Mouse (Mus musculus) forebrain, postnatal 0 days (tissue): ENCODE data around the gene Hnrnpa3. TPM values are rescaled to one million over a fixed set of nuclear protein-coding genes. Genes with fewer than 3 reads are reported as not detected.
"Not testable (repeated sequence)": the region's sequence is repeated elsewhere in the genome, so short reads cannot be mapped to it uniquely, and the experiment has no call there.

Source experiments
- ATAC-seq: fragments of 200-750 bp; cut with Nextera tagmentation; 2 replicates; pipeline ENCODE4 v1.8.0; 2017; ENCODE audit warnings: mild to moderate bottlenecking, moderate library complexity
- DNase-seq: peaks from one replicate; pipeline ENCODE4 v3.0.0-alpha.2; 2015
- H3K27ac ChIP-seq: fragments of 300-500 bp; sonication (generic); 2 replicates; pipeline ENCODE4 v1.5.1; 2014; ENCODE audit warnings: low read depth, mild to moderate bottlenecking, antibody characterized with exemption, low read length, moderate library complexity, mixed read lengths
- H3K27me3 ChIP-seq: fragments of 300-500 bp; sonication (generic); 2 replicates; pipeline ENCODE4 v1.6.1; 2014; ENCODE audit warnings: mild to moderate bottlenecking, low read length, mixed read lengths; ENCODE audit not compliant: insufficient read depth
- H3K36me3 ChIP-seq: fragments of 300-500 bp; sonication (generic); 2 replicates; pipeline ENCODE4 v1.6.1; 2014; ENCODE audit warnings: mild to moderate bottlenecking, moderate library complexity; ENCODE audit not compliant: insufficient read depth
- H3K4me1 ChIP-seq: fragments of 300-500 bp; sonication (generic); 2 replicates; pipeline ENCODE4 v1.6.1; 2014; ENCODE audit warnings: antibody characterized with exemption; ENCODE audit not compliant: insufficient read depth
- H3K4me2 ChIP-seq: fragments of 300-500 bp; sonication (generic); 2 replicates; pipeline ENCODE4 v1.6.1; 2014; ENCODE audit warnings: low read depth, mild to moderate bottlenecking, moderate library complexity
- H3K4me3 ChIP-seq: fragments of 300-500 bp; sonication (generic); 2 replicates; pipeline ENCODE4 v1.5.1; 2014; ENCODE audit warnings: low read depth, low read length, mixed read lengths
- H3K9ac ChIP-seq: fragments of 300-500 bp; sonication (generic); 2 replicates; pipeline ENCODE4 v1.6.1; 2014; ENCODE audit warnings: mild to moderate bottlenecking
- H3K9me3 ChIP-seq: fragments of 300-500 bp; sonication (generic); 2 replicates; pipeline ENCODE4 v1.6.1; 2016; ENCODE audit warnings: low read length
- CTCF ChIP-seq: sonication (generic); IDR thresholded peaks from 2 replicates; pipeline ENCODE4 v1.5.1; 2016; ENCODE audit warnings: antibody characterized with exemption, control low read depth, low read depth
- WGBS: fragments of 180-500 bp; shearing (Covaris S2); extraction: QIAGEN DNeasy Blood & Tissue Kit; methylation state at CpG from one replicate; pipeline ENCODE4 v1.1.7; 2014; 5-methylcytosine and 5-hydroxymethylcytosine counted together
- polyA plus RNA-seq: library from polyadenylated mRNA; unstranded; fragments of >200 nt; fragmentation: Nextera tagmentation; extraction: Ambion mirVana; gene quantifications from 2 replicates; pipeline ENCODE4 v1.2.1, GENCODE M21; 2015
- total RNA-seq: library from RNA; depleted of rRNA; stranded (reverse); fragments of >200 nt; gene quantifications from 2 replicates; pipeline ENCODE4 v1.2.3, GENCODE M21; 2014

Gene Hnrnpa3
- total and polyA plus RNA-seq, 2 experiments from 2014 or later = 107 to 132 TPM

GRCm38 (mm10) chr2:75637361-75637760 lies 21.7 kb upstream of the Hnrnpa3 start:
- no peak overlapping the region for H3K27ac ChIP-seq
- ATAC-seq (no peak), DNase-seq (no peak)
- H3K9ac ChIP-seq = no peak overlapping the region
- TF ChIP-seq CTCF = no peak
- no peak overlapping the region for H3K4me2 ChIP-seq
- no peaks in the 10 kb centered on the region for H3K36me3 ChIP-seq
- H3K27me3 ChIP-seq = no peaks in the 10 kb centered on the region
- no peaks in the 10 kb centered on the region for H3K4me1 ChIP-seq
- no peak overlapping the region for H3K4me3 ChIP-seq
- H3K9me3 ChIP-seq = no peaks in the 10 kb centered on the region

GRCm38 (mm10) chr2:75637822-75638221 lies 21.2 kb upstream of the Hnrnpa3 start:
- H3K9me3 ChIP-seq, DNase-seq, H3K27ac ChIP-seq, H3K27me3 ChIP-seq, H3K9ac ChIP-seq, ATAC-seq, H3K36me3 ChIP-seq, H3K4me1 ChIP-seq, H3K4me2 ChIP-seq, H3K4me3 ChIP-seq: not testable (repeated sequence)
- 88% methylated on average over 6 of the region's 6 CpGs for WGBS

GRCm38 (mm10) chr2:75639535-75639934 lies 19.5 kb upstream of the Hnrnpa3 start:
- H3K9me3 ChIP-seq, ATAC-seq, H3K36me3 ChIP-seq, H3K9ac ChIP-seq, H3K27ac ChIP-seq, H3K4me3 ChIP-seq, H3K27me3 ChIP-seq, H3K4me1 ChIP-seq, H3K4me2 ChIP-seq, DNase-seq: not testable (repeated sequence)
- 64% methylated on average over 10 of the region's 12 CpGs for WGBS

- not testable (repeated sequence) for H3K4me3 ChIP-seq, H3K36me3 ChIP-seq, H3K4me1 ChIP-seq, ATAC-seq, H3K4me2 ChIP-seq, H3K9me3 ChIP-seq, H3K9ac ChIP-seq, H3K27ac ChIP-seq, DNase-seq, H3K27me3 ChIP-seq
- 87% methylated on average over 3 of the region's 4 CpGs for WGBS
Observed at GRCm38 (mm10) chr2:75642312-75642711, 16.7 kb upstream of the Hnrnpa3 start.

GRCm38 (mm10) chr2:75642795-75643550 lies 16.1 kb upstream of the Hnrnpa3 start:
- Histone ChIP-seq H3K27me3 (no peaks in the 10 kb centered on the region), H3K36me3 (no peaks in the 10 kb centered on the region), H3K9me3 (no peaks in the 10 kb centered on the region), H3K4me1 (no peaks in the 10 kb centered on the region), H3K4me2 (no peak overlapping the region), H3K9ac (no peak overlapping the region), H3K4me3 (no peak overlapping the region), H3K27ac (no peak overlapping the region)
- ATAC-seq (no peak), DNase-seq (no peak)
- no peak for TF ChIP-seq CTCF
- WGBS = 86% methylated on average over 8 of the region's 8 CpGs

- no peak for ATAC-seq
- WGBS = 93% methylated on average over 6 of the region's 6 CpGs
Observed at GRCm38 (mm10) chr2:75643950-75644349, 15.1 kb upstream of the Hnrnpa3 start.

GRCm38 (mm10) chr2:75645251-75645650 lies 13.8 kb upstream of the Hnrnpa3 start:
- H3K4me1 ChIP-seq = no peaks in the 10 kb centered on the region
- no peak overlapping the region for H3K4me3 ChIP-seq
- no peak overlapping the region for H3K4me2 ChIP-seq
- no peak overlapping the region for H3K9ac ChIP-seq
- WGBS = 95% methylated on average over 12 of the region's 12 CpGs
- H3K36me3 ChIP-seq = no peaks in the 10 kb centered on the region
- DNase-seq (no peak), ATAC-seq (no peak)
- no peak for TF ChIP-seq CTCF
- no peak overlapping the region for H3K27ac ChIP-seq
- no peaks in the 10 kb centered on the region for H3K9me3 ChIP-seq
- no peaks in the 10 kb centered on the region for H3K27me3 ChIP-seq

More at GRCm38 (mm10) chr2:75643950-75644349, 15.1 kb upstream of the Hnrnpa3 start:
- Histone ChIP-seq H3K4me2 (no peak overlapping the region), H3K27me3 (no peaks in the 10 kb centered on the region), H3K4me1 (no peaks in the 10 kb centered on the region), H3K9me3 (no peaks in the 10 kb centered on the region), H3K4me3 (no peak overlapping the region), H3K36me3 (no peaks in the 10 kb centered on the region), H3K9ac (no peak overlapping the region), H3K27ac (no peak overlapping the region)
- DNase-seq = no peak
- no peak for TF ChIP-seq CTCF
